Mouse (Mus musculus): ENCODE results near the gene Akap2. TPM values are rescaled to one million over a fixed set of nuclear protein-coding genes. Genes with fewer than 3 reads are reported as not detected.

The Akap2 gene
- polyA plus RNA-seq, 1 experiment from 2014 or later: 11.4 TPM

- Histone ChIP-seq H3K27me3 (ENCODE audit: control insufficient read depth, insufficient read depth, low read length) (no peaks in the 10 kb centered on the region), H3K4me3 (ENCODE audit: low read depth, low read length) (no peak overlapping the region), H3K9ac (ENCODE audit: low read length) (no peak overlapping the region), H3K4me2 (replicated peaks; ENCODE audit: low read depth) (no peak overlapping the region), H3K36me3 (ENCODE audit: control insufficient read depth, insufficient read depth, low read length) (no peaks in the 10 kb centered on the region), H3K9me3 (ENCODE audit: control insufficient read depth, low read length) (no peaks in the 10 kb centered on the region), H3K4me1 (replicated peaks; ENCODE audit: control insufficient read depth, insufficient read depth) (no peaks in the 10 kb centered on the region), H3K27ac (replicated peaks) (no peak overlapping the region)
- WGBS: 65% methylated on average over 5 of the region's 5 CpGs
- DNase-seq (ENCODE audit: low spot score): no peak
- TF ChIP-seq CTCF (IDR thresholded peaks at IDR 0.05; ENCODE audit: low read depth) (no peak), EP300 (optimal IDR thresholded peaks at IDR 0.05) (no peak)
- ATAC-seq (ENCODE audit: low FRiP score, low TSS enrichment): no peak
Measured at GRCm38 (mm10) chr4:57732351-57732750, 14.9 kb downstream of the Akap2 start.

GRCm38 (mm10) chr4:57733445-57733844 is 16.0 kb downstream of the Akap2 start:
- Histone ChIP-seq H3K4me1 (replicated peaks; ENCODE audit: control insufficient read depth, insufficient read depth) (no peaks in the 10 kb centered on the region), H3K9ac (ENCODE audit: low read length) (no peak overlapping the region), H3K9me3 (ENCODE audit: control insufficient read depth, low read length) (no peaks in the 10 kb centered on the region), H3K27me3 (ENCODE audit: control insufficient read depth, insufficient read depth, low read length) (no peaks in the 10 kb centered on the region), H3K36me3 (ENCODE audit: control insufficient read depth, insufficient read depth, low read length) (no peaks in the 10 kb centered on the region), H3K4me2 (replicated peaks; ENCODE audit: low read depth) (no peak overlapping the region), H3K27ac (replicated peaks) (no peak overlapping the region), H3K4me3 (ENCODE audit: low read depth, low read length) (no peak overlapping the region)
- TF ChIP-seq CTCF (IDR thresholded peaks at IDR 0.05; ENCODE audit: low read depth) (no peak), EP300 (optimal IDR thresholded peaks at IDR 0.05) (no peak)
- no peak for ATAC-seq (ENCODE audit: low FRiP score, low TSS enrichment)
- DNase-seq (ENCODE audit: low spot score): no peak
- WGBS: 67% methylated on average over 3 of the region's 3 CpGs

GRCm38 (mm10) chr4:57735426-57735825 is 18.0 kb downstream of the Akap2 start:
- no peak overlapping the region for H3K4me2 ChIP-seq (replicated peaks; ENCODE audit: low read depth)
- no peaks in the 10 kb centered on the region for H3K4me1 ChIP-seq (replicated peaks; ENCODE audit: control insufficient read depth, insufficient read depth)
- no peaks in the 10 kb centered on the region for H3K36me3 ChIP-seq (ENCODE audit: control insufficient read depth, insufficient read depth, low read length)
- no peak for DNase-seq (ENCODE audit: low spot score)
- WGBS: 75% methylated on average over 5 of the region's 5 CpGs
- no peak for TF ChIP-seq EP300 (optimal IDR thresholded peaks at IDR 0.05)
- no peak for TF ChIP-seq CTCF (IDR thresholded peaks at IDR 0.05; ENCODE audit: low read depth)
- no peak overlapping the region for H3K27ac ChIP-seq (replicated peaks)
- H3K9ac ChIP-seq (ENCODE audit: low read length): no peak overlapping the region
- H3K27me3 ChIP-seq (ENCODE audit: control insufficient read depth, insufficient read depth, low read length): no peaks in the 10 kb centered on the region
- H3K4me3 ChIP-seq (ENCODE audit: low read depth, low read length): no peak overlapping the region
- no peaks in the 10 kb centered on the region for H3K9me3 ChIP-seq (ENCODE audit: control insufficient read depth, low read length)
- no peak for ATAC-seq (ENCODE audit: low FRiP score, low TSS enrichment)

GRCm38 (mm10) chr4:57738856-57739552 is 21.5 kb downstream of the Akap2 start:
- TF ChIP-seq CTCF (IDR thresholded peaks at IDR 0.05; ENCODE audit: low read depth): no peak
- no peak for TF ChIP-seq EP300 (optimal IDR thresholded peaks at IDR 0.05)
- no peaks in the 10 kb centered on the region for H3K9me3 ChIP-seq (ENCODE audit: control insufficient read depth, low read length)
- no peak overlapping the region for H3K4me2 ChIP-seq (replicated peaks; ENCODE audit: low read depth)
- H3K36me3 ChIP-seq (ENCODE audit: control insufficient read depth, insufficient read depth, low read length): no peaks in the 10 kb centered on the region
- H3K27ac ChIP-seq (replicated peaks): no peak overlapping the region
- DNase-seq (ENCODE audit: low spot score): no peak
- 62% methylated on average over 8 of the region's 8 CpGs for WGBS
- H3K4me3 ChIP-seq (ENCODE audit: low read depth, low read length): no peak overlapping the region
- H3K27me3 ChIP-seq (ENCODE audit: control insufficient read depth, insufficient read depth, low read length): no peaks in the 10 kb centered on the region
- no peak overlapping the region for H3K9ac ChIP-seq (ENCODE audit: low read length)
- no peak for ATAC-seq (ENCODE audit: low FRiP score, low TSS enrichment)
- no peaks in the 10 kb centered on the region for H3K4me1 ChIP-seq (replicated peaks; ENCODE audit: control insufficient read depth, insufficient read depth)

- TF ChIP-seq CTCF (IDR thresholded peaks at IDR 0.05; ENCODE audit: low read depth) (no peak), EP300 (optimal IDR thresholded peaks at IDR 0.05) (no peak)
- no peaks in the 10 kb centered on the region for H3K36me3 ChIP-seq (ENCODE audit: control insufficient read depth, insufficient read depth, low read length)
- 65% methylated on average over 11 of the region's 11 CpGs for WGBS
- no peak overlapping the region for H3K4me2 ChIP-seq (replicated peaks; ENCODE audit: low read depth)
- no peaks in the 10 kb centered on the region for H3K27me3 ChIP-seq (ENCODE audit: control insufficient read depth, insufficient read depth, low read length)
- no peak overlapping the region for H3K27ac ChIP-seq (replicated peaks)
- no peaks in the 10 kb centered on the region for H3K9me3 ChIP-seq (ENCODE audit: control insufficient read depth, low read length)
- H3K9ac ChIP-seq (ENCODE audit: low read length): no peak overlapping the region
- no peak overlapping the region for H3K4me3 ChIP-seq (ENCODE audit: low read depth, low read length)
- ATAC-seq (ENCODE audit: low FRiP score, low TSS enrichment) (no peak), DNase-seq (ENCODE audit: low spot score) (no peak)
- no peaks in the 10 kb centered on the region for H3K4me1 ChIP-seq (replicated peaks; ENCODE audit: control insufficient read depth, insufficient read depth)
Measured at GRCm38 (mm10) chr4:57743325-57743929, 26.0 kb downstream of the Akap2 start.

- WGBS: 59% methylated on average over 4 of the region's 4 CpGs
- no peak for ATAC-seq (ENCODE audit: low FRiP score, low TSS enrichment)
- no peak for DNase-seq (ENCODE audit: low spot score)
Measured at GRCm38 (mm10) chr4:57750651-57751050, 33.2 kb downstream of the Akap2 start.

More at GRCm38 (mm10) chr4:57750651-57751050, 33.2 kb downstream of the Akap2 start:
- no peaks in the 10 kb centered on the region for H3K27me3 ChIP-seq (ENCODE audit: control insufficient read depth, insufficient read depth, low read length)
- no peak overlapping the region for H3K9ac ChIP-seq (ENCODE audit: low read length)
- H3K4me2 ChIP-seq (replicated peaks; ENCODE audit: low read depth): no peak overlapping the region
- H3K4me3 ChIP-seq (ENCODE audit: low read depth, low read length): no peak overlapping the region
- H3K36me3 ChIP-seq (ENCODE audit: control insufficient read depth, insufficient read depth, low read length): no peaks in the 10 kb centered on the region
- TF ChIP-seq CTCF (IDR thresholded peaks at IDR 0.05; ENCODE audit: low read depth) (no peak), EP300 (optimal IDR thresholded peaks at IDR 0.05) (no peak)
- no peaks in the 10 kb centered on the region for H3K4me1 ChIP-seq (replicated peaks; ENCODE audit: control insufficient read depth, insufficient read depth)
- no peak overlapping the region for H3K27ac ChIP-seq (replicated peaks)
- no peaks in the 10 kb centered on the region for H3K9me3 ChIP-seq (ENCODE audit: control insufficient read depth, low read length)

All from stomach, postnatal 0 days (tissue).